Mouse (Mus musculus) testis, postnatal 14 days (tissue): Measurements from ENCODE around the gene Mettl14.

ENCODE experiments used
- DNase-seq: peaks from one replicate; pipeline ENCODE4 v3.0.0; 2021; ENCODE audit warnings: low spot score

The Mettl14 gene

GRCm38 (mm10) chr3:123320341-123320740 is 65.6 kb downstream of the Mettl14 start:
- DNase-seq = peak; percentile 24
